Mouse (Mus musculus) neural tube, embryonic 10.5 days (tissue): ENCODE data around the gene Gm45717.
"Not testable (repeated sequence)": the region's sequence is repeated elsewhere in the genome, so short reads cannot be mapped to it uniquely, and the experiment has no call there.

ENCODE experiments used
- DNase-seq: peaks from one replicate; pipeline ENCODE4 v3.0.0-alpha.2; 2017; ENCODE audit warnings: low spot score; ENCODE audit errors: extremely low spot score

Gene Gm45717

DNA sequence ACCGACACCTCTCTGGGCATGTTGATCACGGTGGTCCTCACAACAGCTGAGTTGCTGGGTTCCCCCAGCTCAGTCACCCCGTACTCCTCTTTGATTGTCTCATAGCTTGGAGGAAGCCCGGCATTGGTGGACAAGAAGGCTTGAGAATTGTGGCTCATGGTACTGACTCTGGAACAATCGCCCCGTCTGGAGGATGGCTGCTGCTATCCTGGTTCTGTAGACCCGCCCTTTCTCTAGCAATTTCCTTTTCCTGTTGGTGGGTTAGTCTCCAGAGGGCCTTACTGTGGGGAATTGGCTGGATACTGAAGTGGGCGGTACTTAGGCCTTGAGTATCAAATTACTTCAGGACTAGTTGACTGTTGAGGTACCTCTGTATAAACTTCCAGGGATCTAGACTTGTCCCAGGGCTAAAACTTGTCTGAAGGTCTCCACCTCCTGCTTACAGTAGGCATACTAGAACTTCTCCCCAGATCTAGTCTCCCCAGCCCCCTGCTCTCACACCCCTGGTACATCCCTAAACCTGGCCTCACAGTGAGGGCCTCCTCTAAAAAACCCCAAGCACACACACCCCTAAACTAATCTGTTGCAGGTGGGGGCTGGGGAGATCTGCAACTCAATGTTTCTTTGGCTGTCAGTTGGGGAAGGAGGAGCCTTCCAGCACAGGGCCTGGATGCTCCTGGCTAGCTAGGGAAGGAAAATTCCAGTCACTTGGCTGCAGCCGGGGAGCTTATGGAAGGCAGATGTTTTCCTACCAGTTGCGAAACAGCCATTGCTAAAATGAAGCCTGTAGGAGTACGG, at the start of gene Gm45717, which contains the start of gene Ifitm2:
Gene Gm45717, minus strand, starts transcription at position 180 of the 798 bp plus-strand sequence.
Gene Ifitm2, minus strand, starts transcription at position 230 of the 798 bp plus-strand sequence.
- DNase-seq: peak; percentile 54

DNA sequence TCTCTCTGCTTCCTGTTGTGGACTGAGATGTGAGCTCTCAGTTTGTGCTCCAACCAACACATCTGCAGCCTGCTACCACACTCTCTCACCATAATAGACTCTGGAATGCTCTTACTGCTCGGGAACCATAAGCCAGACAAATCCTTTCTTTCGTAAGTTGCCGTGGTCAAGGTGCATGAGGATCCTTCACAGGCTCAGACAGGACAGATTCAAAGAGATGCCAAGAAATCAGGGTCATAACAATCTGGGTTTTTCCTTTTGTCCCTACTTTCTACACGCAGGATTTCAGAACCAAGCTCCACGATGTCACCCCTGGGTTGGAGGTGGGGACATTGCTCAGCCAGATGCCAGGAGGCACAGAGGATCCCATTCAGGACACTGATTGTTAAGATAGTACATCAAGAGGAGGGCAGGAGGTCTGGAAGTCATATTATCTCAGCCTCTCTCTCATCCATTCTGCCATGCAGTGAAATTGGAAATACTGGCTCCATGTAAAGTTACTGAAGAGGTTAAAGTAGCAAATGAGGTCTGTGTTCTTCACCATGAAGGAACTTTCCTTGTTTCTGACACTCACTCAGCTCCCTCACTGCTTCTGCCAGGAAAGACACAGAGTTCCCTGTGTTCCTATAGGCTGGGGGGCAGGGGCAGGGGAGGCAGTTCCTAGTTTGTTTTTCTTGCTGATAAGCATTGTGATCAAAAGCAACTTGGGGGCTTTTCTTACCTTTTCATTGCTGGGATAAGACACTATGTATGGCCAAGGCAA, 47.7 kb upstream of the Gm45717 start:
- DNase-seq: no peak

DNA sequence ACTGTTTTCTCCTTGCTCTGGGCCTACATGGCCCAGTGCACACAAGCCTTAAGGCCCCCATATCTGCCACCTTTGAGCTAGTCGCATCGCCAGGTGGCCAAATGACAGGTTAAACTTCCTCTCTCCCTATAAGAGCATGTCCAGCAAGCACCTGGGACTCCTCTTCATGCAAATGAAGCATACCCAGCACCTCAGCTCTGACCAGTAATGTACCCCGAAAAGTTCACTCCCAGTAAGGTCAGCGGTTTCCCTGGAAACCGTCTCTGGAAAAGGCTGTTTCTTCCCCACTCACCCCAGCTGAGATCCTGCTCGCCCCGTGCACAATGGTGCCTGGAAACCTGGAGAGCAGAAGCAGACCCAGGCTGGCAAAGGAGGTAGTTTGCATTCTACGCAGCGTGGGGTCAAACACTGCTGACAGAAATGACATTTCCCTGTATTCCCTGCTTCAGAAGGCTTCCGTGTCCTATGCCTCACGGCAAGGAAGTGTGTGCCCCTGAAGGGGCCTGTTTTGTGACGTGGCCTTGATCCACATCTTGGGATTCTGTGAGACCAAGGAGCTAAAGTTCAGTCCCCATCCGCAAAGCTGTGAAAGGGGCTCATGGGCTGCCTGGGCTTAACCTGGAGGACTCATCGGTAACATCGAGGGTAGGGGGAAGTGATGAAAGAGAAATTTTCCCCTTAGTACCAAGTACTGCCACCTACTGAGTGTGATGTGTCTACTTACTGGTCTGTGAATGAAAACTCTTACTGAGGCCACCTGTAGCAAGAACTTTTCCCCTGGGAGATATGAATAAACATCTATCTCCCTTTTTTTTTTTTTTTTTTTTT, 45.4 kb upstream of the Gm45717 start:
- DNase-seq: no peak

- no peak for DNase-seq
Measured at GRCm38 (mm10) chr7:140998853-140999700, 43.3 kb upstream of the Gm45717 start.

- DNase-seq: no peak
Measured at GRCm38 (mm10) chr7:140997817-140998216, 42.1 kb upstream of the Gm45717 start.

DNA sequence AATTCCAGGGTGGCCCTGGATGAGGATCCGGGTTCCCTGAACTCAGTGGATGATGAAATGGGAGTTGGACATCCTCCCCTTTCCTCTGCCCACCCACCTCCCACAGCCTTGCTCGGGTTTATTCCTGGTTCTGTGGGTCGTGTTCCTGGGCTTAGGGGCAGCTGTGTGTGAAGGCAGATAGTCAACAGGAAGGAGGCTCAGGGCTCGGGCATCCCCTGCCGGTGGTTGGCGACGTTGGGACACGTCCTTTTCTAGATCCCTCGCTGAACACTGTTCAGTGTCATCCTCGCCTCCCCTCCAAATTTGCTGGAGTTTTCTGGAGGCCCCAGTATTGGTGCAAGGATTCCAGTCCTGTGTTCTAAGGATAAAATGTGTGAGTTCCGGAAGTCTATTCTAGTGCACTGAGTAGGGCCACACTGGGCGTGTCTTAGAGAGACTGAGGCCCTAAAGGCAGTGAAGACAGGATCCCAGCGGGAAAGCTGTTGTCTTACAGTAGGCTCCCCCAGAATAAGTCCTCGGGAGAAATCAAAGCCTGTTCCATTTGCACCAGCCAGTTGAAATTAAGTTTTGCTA, 35.5 kb upstream of the Gm45717 start:
- DNase-seq: no peak

- no peak for DNase-seq
Measured at GRCm38 (mm10) chr7:140990622-140991021, 34.9 kb upstream of the Gm45717 start.

GRCm38 (mm10) chr7:140990185-140990584, 34.4 kb upstream of the Gm45717 start:
- DNase-seq: no peak

GRCm38 (mm10) chr7:140989022-140989421, 33.3 kb upstream of the Gm45717 start:
- no peak for DNase-seq

- DNase-seq: no peak
Measured at GRCm38 (mm10) chr7:140987182-140988138, 31.7 kb upstream of the Gm45717 start.

DNA sequence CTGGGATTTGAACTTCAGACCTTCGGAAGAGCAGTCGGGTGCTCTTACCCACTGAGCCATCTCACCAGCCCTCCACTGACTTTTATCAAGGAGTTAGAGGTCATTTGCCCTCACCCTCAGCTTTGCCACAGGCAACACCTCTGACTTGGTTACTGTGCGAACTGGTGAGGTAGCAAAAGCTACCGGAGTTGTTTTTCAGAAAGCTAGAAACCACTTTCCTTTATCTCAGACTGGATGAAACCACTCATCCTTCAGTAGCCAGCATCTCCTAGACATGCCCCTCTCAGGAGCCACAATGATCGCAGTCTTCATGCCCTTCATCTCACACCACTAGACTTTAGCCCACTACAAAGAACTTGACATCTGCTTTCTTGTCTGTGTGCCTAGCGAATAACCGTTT, 27.2 kb upstream of the Gm45717 start:
- no peak for DNase-seq

GRCm38 (mm10) chr7:140981704-140982103, 26.0 kb upstream of the Gm45717 start:
- no peak for DNase-seq

DNA sequence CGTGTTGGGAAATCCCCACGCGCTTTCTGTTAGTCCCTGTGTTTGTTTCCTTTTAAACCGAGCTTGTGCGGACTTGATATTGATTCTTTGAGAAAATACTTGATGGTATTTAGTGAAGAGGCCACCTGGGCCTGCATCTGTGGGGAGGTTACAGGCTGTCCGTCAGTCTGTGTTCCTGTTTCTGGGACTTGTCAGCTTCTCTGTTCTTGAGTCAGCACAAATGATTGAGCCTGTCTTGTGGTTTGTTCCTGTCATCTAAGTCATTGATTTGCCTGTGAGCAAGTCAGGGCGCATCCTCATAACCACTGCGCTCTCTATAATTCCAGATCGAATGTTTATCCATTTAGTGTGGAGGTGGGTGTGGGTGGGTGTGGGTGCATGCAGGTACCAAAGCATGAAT, 21.0 kb upstream of the Gm45717 start:
- DNase-seq: not testable (repeated sequence)

DNA sequence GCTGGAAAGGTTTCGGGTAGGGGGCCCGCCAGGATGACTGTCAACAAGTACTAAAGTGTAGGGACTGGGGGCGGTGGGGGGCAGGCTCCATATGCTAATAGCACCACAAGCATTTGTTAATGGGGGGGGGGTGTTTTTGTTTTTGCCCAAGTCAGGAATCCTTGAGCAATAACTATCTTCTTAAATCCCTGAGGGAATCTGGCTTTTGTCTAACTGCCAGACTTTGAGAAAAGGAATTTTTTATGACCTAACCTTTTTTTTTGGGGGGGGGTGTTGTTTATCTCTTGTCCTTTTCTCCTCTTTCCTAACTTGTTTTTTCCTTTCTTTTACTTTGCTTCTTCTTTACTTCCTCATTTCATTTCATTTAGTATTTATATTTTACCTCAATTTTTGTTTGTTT, 19.7 kb upstream of the Gm45717 start:
- no peak for DNase-seq

GRCm38 (mm10) chr7:140974940-140975339, 19.2 kb upstream of the Gm45717 start:
- DNase-seq: no peak

DNA sequence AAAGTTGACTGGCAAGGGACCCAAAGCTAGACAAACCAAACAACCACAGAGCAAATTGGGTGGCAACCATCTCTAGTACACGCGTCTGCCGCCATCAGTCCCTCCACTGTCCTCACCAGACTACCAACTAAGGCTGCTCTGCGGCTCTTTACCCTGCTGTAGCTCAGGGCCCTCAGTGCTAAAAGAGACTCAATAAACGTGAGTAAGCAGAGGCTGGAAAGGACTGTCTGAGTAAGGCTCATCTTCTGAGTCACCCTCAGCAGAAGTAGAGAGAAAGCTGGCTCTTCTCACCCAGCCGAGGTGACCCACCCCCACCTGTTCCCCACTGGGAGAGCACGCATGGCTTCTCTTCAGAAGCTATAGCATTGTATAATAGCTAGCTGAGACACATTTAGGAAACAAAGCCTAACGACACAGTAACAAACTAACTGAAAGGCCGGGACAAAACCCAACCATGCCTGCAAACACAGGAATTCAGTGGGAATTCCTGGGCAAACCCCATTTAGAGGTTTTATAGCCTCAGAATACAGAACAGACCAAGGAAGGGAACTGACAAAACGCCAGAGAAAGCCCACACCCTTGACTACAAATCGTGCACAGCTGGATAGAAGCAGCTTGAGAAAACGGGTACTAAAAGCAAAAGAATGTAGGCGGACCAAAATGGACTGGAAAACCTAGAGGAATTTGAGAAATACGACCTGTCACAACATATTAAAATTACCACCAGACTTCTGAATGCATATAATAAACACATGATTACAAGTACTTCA, 17.8 kb upstream of the Gm45717 start:
- DNase-seq: no peak

- DNase-seq: no peak
Measured at GRCm38 (mm10) chr7:140971479-140972171, 15.9 kb upstream of the Gm45717 start.

DNA sequence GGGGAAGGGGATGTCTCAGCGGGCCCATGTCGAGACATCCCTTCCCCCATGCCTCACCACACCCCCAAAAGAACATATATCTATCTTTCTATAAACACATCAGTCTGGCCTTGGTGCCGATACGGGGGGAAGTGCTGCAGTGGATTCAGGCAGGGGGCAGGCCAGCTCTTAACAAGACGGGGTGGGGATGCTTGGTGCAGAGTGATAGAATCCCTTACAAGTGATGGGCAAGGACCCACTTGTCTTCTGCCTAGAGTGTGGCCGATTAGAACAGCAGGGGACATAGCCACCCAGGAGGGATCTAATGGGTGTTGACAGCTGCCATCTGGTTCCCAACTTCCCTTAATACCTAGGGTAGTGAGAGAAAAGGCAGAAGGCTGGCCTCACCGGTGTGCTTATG, 15.2 kb upstream of the Gm45717 start:
- DNase-seq: no peak
